Mouse (Mus musculus) myocyte (in vitro differentiated cells): ENCODE data around the gene Abraxas1.

Experiments
- E2F4 ChIP-seq: IDR thresholded peaks from one replicate; pipeline ENCODE4 v1.6.1; 2011; ENCODE audit warnings: mild to moderate bottlenecking, control low read depth, moderate library complexity; ENCODE audit not compliant: insufficient read depth
- MYOD1 ChIP-seq, 3 experiments: IDR thresholded peaks; one replicate each; pipeline ENCODE4 v1.6.1; 2011; ENCODE audit warnings: control low read depth in 2 of 3, low read depth in 2 of 3, mild to moderate bottlenecking in 2 of 3, moderate library complexity in 1 of 3; ENCODE audit not compliant: insufficient read length in 2 of 3, control insufficient read depth in 1 of 3
- MYOG ChIP-seq, 3 experiments: IDR thresholded peaks; one replicate each; pipeline ENCODE4 v1.6.1; 2011; ENCODE audit warnings: control low read depth in 2 of 3, low read depth in 2 of 3, mild to moderate bottlenecking in 2 of 3; ENCODE audit not compliant: insufficient read length in 2 of 3, control insufficient read depth in 1 of 3, insufficient read depth in 1 of 3
- POLR2A ChIP-seq: IDR thresholded peaks from one replicate; pipeline ENCODE4 v1.6.1; 2011; ENCODE audit warnings: low read depth, mild to moderate bottlenecking, control low read depth, moderate library complexity; ENCODE audit not compliant: insufficient read length
- USF1 ChIP-seq: IDR thresholded peaks from one replicate; pipeline ENCODE4 v1.6.1; 2011; ENCODE audit warnings: low read depth, mild to moderate bottlenecking, control low read depth, moderate library complexity

- TF ChIP-seq E2F4: no peak
- TF ChIP-seq POLR2A: no peak
- no peak for TF ChIP-seq MYOD1 (IDR thresholded peaks at IDR 0.05; ENCODE audit: control insufficient read depth in 1 of 3, insufficient read length in 2 of 3, low read depth in 2 of 3)
- no peak for TF ChIP-seq MYOG (IDR thresholded peaks at IDR 0.05; ENCODE audit: control insufficient read depth in 1 of 3, insufficient read depth in 1 of 3, insufficient read length in 2 of 3, low read depth in 2 of 3)
- TF ChIP-seq USF1: no peak
Observed at GRCm38 (mm10) chr5:100821375-100821774, 610 bp upstream of the Abraxas1 start.
